Mouse (Mus musculus) layer of hippocampus, adult 9-10 months (tissue): ENCODE measurements around the gene Krt81.

Experiments used
- DNase-seq: peaks from one replicate; pipeline ENCODE4 v3.0.0; 2022; ENCODE audit warnings: low spot score

Krt81 gene

DNA sequence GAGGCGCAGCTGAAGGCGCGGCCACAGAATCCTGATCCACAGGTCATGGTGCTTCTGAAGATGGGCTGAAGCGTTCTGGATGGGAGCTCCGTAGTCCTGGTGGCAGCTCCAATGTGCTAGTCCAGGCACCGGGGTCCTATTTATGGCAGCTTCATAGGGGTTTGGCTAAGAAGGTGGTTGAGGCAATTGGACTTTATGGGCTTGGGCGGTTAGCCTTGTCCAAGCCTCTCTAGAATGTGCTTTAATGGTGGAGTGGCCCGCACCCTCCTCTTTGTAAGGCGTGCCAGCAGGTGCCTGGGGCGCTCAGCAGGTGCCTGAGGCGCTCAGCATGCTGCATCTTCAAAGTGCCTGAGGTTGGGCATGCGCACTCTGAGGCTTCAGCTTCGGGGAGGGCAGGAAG is at the start of gene Krt81:
Krt81 (minus strand) TSS at position 101 of the 400 bp plus-strand sequence.
- no peak for DNase-seq

DNA sequence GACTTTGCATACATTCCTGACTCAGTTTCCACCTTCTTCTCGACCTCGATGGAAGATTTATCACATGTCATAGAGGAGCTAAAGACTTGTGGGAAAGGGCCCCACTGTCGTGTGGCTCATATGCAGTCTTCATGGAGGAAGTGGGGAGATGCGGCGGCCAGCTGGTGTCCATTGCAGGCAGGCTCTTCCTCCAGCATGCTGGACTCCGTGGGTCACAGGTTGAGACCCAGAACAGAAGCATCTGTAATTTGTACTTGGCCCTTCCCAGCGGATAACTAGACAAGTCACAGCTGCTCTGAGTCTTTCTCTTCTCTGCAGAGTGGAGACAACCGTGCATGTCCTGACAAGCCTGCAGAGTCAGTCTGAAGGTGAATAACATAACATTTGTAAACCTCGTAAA is 44.7 kb upstream of the Krt81 start:
- DNase-seq = no peak

DNA sequence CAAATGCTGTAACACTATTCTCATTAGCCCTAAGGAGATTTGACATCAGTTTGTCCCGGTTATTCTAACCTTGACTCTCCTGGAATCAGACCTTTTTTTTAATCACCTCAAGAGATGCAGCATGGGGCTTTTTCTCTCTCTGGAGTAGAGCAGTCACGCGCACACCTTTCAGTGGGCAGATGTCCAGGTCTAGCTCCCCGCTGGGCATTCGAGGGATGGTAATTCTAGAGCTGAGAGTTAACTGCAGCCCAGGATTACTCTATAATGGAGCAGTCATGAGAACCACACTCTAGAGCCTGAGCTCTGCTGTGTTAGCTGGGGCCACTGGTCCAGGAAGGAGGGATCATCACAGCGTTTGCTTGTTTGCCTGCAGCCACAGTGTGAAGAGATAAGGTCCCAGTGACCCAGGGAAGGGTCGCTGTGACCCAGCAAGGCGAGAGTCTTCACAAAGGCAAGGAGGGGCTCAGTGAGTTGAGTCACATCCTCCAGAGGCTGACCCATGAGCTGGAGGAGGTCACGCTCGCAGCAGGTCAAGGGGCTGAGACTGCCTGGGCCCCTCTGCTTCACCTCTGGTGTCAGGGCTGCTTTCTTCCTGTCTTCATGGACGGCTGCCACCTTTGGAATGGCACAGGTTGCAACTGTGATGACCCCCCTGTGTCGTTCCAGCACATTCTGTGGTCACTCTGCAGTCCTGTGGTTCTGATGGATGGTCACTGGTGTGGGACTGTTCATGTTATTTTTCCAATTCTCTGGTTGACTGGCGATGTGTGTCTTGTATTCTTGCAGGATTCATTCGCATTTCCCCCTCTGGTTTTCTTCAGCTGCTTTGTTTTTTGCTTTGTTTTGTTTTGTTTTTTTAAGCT is 43.6 kb upstream of the Krt81 start:
- no peak for DNase-seq

DNA sequence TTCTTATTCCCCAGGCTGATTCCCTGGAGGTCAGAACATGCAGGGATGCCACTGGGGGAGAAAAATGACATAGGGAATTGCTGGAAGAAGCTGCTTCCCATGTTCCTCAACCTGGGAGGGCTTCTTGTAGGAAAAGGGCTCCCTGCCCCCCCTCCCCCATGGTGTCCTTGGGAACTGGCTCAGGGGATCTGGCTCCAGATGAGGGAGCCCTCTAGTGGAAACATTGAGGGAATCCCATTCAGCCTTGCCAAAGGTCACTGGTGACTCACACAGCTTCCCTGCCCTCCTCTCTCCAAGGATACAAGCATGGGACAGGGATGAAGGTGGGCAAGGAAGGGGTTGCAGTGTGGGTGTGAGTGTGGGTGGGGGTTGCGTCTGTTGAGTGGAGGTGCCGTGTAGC is 33.6 kb upstream of the Krt81 start:
- DNase-seq = no peak

DNA sequence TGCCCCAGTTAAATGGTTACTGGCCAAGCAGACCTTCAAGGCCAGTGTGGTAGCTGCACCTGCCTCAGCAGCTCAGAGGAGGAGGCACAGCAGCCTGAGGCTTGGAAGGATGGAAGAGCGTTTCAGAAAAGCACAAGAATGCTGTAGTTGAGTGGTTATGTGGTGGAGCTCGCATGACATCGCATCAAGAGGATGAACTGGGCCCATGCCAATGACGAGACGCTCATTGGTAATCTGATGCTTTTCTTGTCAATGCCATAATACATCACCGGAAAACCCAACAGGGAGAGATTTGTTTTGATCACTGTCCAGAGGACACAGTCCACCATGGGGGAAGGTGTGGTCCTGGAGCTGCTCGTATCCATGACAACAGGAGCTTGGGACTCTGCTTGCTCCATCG is 31.7 kb upstream of the Krt81 start:
- no peak for DNase-seq

DNA sequence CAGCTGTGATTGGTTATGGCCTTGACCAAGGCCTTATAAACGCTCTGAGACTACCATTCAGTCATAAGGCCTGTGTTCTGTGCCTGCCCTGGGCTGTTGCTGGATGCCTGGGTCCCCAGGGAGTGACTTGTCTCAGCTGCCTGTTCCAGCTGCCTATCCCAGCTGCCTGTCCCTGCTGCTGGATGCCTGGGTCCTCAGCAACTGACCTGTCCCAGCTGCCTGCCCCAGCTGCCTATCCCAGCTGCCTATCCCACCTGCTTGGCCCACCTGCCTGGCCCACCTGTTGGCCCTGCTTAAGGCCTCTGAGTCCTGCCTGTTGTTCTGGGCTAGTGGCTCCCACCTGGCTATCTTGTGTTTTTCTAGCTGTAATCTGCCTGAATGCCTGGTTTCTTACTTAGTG is 30.7 kb upstream of the Krt81 start:
- DNase-seq = no peak

DNA sequence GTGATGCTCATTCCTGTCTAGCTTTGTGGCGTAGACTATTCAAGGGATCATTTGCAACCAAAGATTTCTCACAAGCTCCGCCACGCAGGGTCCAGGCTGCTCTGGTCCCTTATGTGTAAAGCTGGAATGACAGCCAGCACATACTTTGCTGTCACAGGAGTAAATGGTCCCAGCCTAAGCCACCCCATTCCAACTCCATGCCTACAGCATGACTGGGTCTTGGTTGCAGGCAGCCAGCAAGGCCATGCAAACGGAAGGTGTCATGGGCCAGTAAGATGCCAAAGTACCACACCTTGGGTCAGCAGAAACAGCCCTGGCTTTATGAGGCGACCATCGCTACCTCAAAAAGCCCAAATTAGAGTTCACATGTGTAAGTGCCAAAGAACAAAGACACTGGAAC is 30.2 kb upstream of the Krt81 start:
- DNase-seq = no peak

DNA sequence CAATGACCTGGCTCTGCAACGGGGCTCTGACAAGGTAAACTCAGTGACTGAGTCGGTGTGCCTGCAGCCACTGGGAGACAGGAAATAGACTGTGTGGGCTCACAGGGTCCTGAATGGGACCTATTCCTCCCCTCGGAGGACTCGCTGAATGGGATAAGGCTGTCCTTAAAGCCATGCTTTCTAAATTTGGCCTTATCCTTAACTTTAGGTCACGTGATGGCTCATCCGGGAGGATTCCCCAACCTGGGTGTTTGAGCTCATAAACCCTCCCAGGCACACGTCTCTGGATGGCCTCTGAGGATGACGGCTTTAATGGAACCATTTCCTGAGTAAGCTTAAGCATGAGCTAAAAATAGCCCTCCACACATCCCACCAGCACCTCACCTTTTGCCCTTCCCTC is 29.2 kb upstream of the Krt81 start:
- DNase-seq = no peak

DNA sequence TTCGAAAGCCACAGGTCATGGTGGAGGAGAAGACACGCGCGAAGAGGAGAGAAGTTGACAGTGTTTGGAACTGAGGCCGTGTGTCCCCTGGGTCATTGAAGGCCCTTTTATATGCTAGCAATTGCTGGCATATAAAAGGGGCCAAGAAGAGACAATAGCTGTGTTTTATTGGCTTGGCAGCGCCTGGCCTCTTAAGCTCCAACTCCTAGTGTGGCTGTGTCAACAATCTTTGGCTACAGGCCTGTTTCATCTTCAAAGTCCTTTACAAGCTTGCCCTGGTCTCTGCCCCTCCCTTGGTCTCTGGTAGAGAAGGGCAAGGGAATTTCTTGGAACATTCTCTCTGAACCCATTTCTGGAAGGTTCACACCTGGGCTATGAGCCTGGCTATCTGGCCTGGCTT is 27.9 kb upstream of the Krt81 start, which contains the start of gene Krt83:
Krt83 (minus strand) TSS at position 82 of the 400 bp plus-strand sequence.
- no peak for DNase-seq

DNA sequence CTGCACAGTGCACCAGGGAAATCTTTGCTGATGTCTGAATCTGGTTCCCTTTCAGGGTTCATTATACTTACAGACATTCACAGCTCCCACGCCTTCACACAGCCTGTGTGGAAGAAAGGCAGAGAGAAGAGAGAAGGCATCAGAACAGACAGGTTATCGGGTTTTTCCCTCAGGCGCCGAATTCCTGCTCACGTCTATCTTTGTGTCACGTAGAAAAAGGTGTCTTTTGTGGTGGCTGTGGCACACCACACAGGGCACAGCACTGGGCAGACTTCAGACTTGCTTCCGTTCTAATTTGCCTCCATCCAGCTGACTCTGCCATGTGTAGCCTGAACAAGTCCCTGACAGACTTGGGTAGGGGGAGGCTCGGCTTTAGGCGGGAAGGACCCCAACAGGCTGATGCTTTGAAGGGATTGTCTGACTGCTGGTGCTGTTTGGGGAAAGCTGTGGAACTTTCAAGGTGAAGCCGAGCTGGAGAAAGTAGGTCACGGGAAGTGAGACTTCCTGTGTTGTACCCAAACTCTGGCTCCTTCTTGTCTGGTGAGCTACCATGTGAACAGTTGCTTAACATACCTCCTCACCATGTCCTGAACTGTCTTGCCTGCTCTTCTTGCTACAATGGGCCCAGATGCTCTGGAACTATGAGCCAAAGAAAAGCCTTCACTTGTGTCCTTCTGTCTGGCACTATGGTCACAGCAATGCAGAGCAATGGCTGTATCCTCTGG is 22.5 kb upstream of the Krt81 start:
- no peak for DNase-seq

DNA sequence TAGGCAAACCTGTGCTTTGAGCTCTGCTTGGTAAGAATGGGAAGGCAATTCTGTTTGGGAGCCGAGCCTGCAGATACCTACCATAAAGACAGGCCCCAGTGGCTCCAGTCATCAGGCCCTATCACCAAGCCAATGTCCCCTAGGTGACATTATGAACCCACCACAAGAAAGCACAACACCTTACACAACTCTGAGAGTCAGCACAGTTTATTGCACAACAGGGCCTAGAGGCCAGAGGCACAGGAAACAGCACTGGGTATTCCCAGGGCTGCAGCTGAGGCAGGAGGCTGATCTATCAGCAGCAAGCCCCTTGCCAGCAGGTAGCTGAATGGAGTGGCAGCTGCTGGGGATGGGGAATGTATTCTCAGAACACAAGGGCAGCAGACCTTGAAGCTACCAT is 21.4 kb upstream of the Krt81 start:
- no peak for DNase-seq

DNA sequence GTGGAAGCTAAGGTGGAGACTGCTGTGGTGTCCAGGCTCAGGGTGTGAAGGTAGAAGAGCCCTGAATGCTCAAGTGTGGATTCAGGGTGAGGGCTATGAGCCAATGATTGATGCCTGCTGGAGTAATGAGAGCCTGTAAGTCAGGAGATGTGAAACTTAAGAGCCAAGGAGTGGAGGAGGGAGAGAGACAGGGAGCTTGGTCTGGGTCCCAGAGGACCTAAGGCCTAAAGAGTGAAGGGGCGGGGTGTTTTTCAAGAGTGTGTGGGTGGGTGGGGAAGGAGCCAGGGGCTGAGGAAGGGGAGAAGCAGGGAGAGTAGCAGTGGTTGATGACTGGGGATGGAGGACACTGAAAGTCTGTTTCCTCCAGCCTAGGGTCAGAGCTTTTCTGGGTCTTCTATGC is 20.1 kb upstream of the Krt81 start:
- DNase-seq = no peak

DNA sequence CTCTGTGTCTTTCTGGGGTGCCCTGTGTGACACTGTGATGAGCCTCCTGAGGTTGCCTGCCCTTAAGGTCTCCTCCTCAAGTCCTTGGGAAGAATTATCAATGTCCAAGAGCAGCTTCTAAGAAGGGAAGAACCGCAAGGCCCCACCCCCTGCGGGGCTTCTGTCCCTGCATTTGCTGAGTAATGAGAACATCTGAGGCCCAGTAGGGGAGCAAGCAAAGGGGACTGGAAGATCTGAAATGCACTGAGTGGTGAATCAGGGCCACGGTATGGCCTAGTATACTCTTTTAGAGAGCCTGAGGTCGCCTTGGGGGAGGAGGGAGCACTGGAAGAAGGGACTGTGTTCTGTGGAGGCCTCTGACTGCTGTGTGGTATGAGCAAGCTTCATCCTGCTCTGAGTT is 18.5 kb upstream of the Krt81 start:
- no peak for DNase-seq

DNA sequence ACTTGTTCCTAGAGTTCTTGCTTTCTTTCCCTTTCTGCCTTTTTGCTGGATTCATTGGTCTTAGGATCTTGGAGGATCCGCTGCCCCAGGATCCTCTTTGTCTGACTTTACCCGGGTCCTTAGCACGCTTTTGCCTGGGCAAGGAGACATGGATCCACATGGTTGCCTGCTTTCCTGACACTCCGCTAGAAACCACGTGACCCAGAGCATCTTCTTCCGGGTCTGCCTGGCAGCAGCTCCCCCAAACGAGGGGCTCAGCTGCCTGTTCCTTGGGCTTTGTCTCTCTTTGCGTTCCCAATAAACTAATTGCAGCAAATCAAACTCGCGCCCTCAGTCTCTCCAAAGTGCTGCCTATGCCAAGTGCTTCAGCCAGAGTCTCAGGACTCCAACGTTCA is 16.1 kb upstream of the Krt81 start:
- no peak for DNase-seq

DNA sequence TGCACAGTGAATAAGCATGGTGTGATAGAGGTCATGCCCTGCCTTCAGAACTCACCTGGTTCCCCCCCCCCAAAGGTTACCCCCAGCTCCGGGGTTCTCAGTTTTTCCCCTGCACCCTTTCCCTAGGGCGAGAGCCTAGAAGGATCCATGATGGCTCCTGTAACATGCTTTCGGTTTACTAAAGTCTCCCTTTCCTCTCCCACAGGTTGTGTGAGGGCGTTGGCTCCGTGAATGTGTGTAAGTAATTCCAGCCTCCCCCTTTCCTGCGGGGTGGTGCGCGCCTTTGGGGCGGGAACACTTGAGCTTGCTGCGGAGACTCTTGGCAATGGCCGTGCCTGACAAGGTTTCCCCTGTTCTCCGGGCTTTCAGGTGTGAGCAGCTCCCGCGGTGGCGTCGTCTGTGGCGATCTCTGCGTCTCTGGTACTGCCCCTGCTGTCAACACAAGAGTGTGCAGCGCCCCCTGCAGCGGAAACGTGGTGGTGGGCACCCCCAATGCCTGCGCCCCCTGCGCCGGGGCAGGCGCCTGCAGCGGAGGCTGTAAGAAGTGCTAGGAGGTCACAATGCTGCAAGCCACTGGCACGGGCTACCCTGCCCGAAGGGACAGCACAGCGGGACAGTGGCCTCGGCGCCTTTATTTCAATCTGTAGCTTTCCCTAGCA is 15.6 kb upstream of the Krt81 start:
- DNase-seq = no peak

DNA sequence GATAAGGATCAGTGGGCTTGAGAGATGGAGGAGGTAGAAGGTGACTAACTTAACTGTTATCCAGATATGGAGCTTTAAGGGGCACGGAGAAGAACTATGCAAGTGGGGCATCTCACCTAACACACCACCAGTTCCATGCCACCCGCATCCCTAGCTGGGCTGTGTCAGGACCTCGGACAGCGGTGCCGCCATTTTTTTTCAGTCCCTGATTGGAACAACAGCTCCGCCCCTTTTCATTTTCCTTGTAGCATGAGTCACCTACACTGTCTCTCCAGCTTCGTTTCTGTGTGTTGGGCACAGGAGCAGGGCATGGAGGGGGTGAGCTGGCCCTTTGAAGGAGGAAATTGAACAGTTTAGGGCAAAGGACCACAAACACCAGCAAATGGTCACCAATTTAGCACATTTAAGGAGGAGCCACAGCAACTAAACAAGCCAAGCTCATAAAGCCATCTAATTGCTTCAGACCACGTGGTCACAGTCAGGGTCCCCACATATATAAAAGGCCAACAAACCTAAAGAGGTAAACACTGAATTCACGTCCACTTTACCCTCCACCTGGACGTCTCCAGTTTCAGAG is 9.5 kb upstream of the Krt81 start, which contains the start of gene Krt86:
Krt86 (plus strand) TSS at position 527 of the 577 bp plus-strand sequence.
- no peak for DNase-seq

DNA sequence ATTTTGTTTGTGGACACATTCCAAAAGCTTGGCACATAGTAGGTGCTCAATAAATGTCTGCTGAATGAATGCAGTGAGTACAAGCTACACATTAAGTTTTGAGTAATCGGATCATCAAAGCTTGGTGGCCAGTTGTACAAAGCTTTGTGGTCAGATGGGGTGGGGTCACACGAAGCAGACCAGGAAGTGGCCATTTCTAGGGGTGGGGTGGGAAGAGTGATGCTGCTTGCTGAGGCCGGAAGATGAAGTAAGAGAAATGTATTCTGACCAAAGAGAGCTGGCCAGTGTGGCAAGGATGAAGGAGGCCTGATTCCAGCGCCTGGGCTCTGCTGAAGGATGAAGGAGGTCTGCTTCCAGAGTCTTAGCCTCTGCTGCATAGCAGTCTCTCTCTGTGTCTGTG is 5.5 kb upstream of the Krt81 start:
- no peak for DNase-seq

DNA sequence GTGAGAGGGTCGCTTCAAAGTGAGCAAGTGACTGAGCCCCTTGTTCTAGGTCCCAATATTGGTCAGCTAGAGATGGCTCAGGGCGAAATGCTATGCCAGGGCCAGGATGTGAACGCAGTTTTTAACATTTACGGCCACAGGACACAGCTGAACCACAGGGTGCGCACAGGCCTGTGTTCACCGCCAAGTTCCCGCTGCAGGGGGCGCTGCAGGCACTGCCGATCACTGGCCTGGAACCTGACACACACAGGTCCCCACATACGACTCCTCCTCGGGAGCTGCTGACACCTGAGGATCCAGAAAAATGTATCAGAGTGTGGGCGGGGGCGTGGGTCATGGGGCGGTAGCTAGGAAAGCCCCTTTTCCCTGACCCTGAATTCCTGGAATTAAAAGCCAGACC is 4.3 kb downstream of the Krt81 start:
- no peak for DNase-seq

DNA sequence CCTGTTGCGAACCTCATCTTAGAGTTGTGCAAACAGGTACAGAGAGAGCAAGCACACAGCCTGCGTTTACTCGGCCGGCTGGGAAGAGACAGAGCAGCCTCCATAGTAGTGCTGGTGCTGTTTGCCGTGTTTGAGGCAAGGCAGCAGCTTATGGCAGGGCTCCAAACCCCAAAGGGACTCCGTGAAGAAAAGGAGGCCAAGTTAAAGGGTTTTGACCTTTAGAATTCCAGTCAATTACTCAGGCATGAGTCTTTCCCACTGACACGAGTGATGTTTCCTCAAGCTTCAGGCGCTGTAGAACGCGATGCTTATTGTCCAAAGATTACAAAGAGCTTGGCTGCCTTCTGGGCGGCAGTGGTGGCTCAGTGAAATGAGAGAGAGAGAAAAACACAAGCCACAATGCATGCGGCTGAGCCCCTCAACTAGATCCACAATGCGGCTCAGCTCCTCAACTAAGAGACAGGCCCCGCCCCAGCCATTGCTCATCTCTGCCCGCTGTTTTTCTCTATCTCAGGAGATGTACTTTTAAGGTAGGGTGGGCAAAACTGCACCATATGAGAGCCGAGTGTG is 5.1 kb downstream of the Krt81 start:
- no peak for DNase-seq

DNA sequence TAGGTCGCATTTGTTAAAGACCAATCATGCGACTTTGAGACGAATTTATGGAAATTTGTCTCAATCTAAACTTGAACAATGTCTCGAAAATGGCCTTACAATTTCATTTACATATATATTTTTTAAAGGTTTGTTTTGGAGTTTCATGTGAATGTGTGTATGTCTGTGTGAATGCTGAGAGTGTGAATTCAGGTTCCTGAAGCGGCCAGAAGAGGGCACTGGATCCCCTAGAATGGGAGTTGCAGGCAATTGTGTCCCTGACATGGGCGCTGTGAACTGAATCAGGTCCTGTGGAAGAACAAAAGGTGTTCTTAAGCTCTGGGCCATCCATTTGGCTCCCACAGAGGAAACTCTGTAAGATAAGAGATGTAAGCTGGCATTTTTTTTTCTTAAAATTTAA is 7.7 kb downstream of the Krt81 start:
- DNase-seq = no peak

DNA sequence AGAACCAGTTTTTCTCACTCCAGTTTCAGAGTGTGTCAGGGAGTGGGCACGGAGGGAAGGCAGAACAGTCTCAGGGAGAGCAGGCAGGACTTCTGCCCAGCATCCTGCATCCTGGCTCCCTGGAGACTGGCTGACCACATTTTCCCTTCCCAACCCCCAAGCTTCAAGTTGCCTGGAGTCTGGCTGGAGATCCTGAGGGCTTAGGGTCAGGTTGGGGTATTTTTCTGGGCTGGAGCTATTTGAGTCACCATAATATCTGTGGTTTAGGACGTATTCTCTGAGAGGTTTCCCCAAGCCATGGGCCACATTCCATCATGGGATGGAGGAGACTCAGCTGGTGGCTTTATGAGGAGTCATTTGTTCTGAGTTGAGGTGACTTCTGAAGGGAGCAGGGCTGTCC is 8.3 kb downstream of the Krt81 start:
- no peak for DNase-seq

DNA sequence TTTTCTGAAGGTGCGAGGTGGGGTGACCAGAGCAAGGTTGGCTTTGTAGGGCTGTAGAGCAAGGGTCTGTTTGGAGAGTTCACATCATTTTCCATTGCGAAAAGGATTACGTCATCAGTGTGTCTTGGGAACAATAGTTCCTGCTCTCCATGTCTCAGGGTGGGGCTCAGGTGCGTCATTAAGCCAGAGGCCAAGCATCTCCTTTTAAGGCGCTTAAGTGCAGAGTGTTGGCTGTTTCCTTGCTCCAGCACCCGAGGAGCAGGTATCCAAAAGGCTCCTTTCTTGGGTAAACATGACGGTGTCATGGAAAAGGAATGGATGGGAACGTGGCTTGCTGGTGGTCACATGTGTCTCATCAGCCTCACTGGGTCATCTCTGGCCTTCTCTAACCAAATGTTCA is 8.8 kb downstream of the Krt81 start:
- DNase-seq = no peak
